Mouse (Mus musculus) adrenal gland, postnatal 25 days (tissue): ENCODE data around the gene Dydc2. TPM values are rescaled to one million over a fixed set of nuclear protein-coding genes. Genes with fewer than 3 reads are reported as not detected.

Experiments
- DNase-seq: peaks from one replicate; pipeline ENCODE4 v3.0.0; 2021; ENCODE audit warnings: mixed read lengths
- total RNA-seq: library from RNA; stranded (reverse); gene quantifications from 2 replicates; pipeline ENCODE4 v1.2.3, GENCODE M21; 2021

Dydc2 gene
- total RNA-seq, 1 experiment from 2014 or later, result 0.94 TPM

DNA sequence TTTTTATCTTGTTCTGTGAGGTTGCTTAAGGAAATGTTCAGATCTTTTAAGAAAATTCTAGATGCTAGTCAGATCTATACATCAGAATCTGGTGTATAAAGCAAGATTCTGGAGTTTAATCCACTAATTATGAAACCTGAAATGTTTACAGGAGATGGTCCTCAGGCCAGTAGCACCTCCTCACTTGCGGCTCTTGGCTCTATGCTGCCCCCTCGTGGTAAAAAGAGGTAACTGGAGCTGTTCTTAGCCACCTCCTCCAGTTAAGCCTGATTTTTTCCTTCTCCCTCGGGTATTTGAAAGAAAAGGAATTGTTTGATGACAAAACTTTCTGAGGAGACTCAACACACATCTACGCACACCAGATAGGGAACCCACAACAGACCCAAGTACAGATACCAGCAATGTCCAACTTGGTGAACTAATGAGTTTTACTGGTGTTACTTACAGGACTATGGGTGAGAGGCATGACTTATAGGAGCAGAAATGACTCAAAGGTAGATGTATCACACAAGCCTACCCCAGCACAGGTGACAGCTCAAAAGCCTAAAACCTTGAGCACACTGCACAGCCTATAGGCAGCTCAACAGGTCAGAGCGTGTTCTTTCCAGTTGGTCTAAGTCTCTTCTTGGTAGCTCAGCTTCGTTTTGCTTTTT, 33.7 kb downstream of the Dydc2 start:
- peak; percentile 63 for DNase-seq

DNA sequence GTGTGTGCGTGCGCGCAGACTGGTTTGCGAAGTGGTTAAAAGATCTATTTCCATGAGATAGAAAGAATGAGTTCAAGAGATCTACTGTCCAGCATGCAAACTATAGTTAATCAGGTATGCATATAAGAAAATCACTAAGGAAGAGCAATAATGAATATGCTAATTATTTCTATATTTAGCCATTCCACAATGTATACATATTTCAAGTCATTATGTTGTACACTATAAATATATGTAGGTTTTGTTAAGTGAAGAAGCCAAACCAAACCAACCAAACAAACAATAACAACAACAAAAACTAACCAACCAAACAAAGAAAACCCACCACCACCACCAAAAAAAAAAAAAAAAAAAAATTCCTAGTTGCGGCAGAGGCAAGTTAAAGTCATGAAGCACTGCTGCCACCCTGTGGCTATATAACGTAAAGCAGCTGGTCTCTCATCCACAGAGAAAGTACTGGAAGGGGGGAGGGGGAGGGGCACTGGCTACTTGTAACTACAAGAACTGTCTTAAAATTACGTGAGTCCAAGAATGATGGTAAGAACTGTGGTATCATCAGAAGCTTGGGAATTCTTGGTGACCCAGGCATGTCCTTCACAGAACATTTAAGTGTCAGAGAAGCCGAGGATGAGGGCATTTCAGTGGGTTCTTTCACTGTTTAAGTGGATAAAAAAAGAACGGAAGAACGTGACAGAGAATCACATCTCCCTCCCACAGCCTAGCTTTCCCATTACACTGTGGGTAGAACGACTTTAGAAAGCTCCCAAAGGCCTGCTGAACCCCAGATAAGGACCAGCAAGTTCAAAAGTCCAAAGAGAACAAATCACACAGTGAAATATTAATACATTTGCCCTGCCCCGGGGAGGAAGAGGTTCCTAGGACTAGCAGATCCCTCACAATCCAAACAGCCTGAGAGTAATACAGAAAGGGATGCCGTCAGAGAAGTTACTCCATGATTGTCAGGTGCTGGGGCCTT, 35.6 kb downstream of the Dydc2 start:
- peak; percentile 71 for DNase-seq

DNA sequence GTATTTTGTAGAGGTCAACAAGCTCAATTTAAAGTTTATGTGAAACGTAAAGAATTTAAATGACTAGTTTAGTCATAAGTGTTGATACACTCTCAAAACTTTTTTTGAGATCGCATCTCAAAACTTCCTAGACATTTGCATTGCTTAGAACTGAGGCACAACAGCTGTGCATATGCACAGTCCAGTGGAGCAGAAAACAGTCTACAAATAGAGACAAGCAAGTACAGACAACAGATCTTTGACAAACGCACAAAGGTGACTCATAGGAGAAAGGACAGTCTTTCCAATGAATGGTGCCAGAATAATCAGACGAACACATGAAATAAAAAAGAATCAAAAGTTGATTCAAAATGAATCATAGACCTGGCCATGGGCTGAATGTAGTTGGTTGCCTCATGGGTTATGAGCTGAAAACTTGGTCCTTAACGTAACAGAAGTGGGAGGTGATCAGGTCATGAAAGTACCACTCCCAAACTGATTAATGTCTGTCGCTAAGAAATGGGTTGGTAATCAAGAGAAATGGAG, 38.0 kb downstream of the Dydc2 start:
- no peak for DNase-seq

DNA sequence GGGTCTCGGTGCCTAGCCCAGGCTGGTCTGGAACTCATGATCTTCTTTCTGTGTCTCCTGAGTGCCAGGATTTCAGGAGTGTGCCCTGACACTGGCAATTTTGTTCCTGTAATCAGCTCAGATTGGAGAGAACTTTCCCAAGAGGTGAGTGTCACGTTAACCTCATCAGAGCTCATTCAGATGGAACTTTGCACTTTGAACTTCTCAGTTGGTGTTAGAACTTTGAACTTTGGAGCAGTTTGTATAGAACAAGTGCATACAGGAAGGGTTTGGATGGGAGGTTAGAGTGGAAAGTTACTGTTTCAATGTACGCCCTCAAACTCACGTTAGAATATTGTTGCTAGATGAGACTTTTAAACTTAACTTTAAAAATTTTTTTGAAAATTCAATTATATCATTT, 39.7 kb downstream of the Dydc2 start:
- no peak for DNase-seq

DNA sequence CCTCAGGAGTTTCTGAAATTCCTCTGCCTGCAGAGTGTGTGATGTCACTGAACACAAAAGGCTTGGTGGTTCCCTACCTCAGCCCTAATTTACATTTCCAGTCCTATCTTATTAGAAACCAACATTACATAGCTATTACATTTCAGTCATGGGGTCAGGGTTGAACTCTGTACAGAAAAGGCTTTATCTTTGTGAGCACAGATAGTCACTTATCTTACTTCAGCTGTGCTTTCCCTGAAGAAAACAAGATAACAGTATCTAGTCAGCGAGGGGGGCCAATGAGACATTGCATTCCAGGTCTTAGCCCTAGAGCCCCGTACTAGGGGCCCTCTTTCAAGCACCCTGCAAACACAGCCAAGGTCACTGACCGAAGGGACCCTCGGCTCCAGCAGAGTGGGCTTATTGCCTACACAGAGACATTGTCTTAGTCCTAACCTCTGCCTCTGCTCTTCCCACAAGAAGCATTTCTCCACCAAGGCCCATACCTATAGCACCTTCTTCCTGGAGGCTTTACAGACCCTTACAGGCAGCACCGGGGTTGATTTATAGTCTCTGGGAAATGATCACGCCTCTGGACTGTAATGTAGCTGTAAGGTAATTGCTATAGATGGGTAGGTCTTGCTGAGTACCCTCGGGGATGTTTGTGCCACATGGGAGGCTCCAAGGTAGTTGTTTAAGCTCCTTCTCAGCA, 43.3 kb downstream of the Dydc2 start:
- no peak for DNase-seq

DNA sequence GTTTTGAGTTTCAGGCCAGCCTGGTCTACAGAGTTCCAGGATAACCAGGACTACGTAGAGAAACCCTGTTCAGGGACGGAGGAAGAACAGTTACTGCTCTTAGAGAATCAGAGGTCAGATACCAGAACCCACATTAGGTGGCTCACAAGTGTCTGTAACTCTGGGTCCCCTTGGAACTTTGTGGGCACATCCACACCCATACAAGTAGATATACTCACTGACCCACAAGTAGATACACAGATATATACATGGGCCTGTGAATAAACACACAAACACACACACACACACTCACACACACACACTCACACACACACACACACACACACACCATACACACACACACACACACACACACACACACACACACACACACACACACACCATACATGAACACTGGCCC, 43.9 kb downstream of the Dydc2 start:
- DNase-seq, result no peak

DNA sequence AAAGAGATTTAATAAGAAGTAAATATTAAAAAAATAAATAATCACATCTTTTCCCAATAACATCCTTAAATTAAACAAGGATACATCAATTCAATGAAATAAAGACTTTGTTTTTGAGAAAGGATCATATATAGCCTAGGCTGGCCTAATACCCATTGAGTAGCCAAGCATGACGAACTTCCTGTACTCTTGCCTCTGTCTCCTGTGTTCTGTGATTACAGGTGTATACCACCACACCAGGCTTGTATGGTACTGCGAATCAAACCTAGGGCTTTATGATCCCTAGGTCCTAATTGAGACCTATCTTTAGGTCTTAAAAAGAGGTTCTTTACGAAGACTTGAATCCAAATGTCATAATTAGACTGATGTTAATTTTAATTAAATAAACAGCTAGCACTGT, 47.8 kb downstream of the Dydc2 start:
- no peak for DNase-seq

DNA sequence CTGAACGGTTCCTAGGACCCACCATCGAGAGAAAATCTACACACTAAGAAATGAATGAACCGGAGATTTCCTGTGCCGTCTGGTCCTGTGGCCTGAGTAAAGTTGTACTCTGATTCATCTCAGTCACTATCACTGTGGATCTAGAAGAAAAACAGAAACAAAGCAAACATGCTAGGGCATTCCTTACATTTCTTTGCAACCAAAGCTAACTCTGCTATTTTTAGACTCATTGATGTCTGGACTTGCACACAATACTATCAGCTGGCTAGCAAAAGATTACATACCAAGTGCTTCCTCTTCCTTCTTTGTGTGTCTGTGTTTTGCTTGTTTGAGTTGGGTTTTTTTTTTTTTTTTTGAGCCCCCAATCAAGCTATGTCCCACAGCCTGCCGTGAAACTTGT, 51.5 kb downstream of the Dydc2 start:
- DNase-seq, result no peak

DNA sequence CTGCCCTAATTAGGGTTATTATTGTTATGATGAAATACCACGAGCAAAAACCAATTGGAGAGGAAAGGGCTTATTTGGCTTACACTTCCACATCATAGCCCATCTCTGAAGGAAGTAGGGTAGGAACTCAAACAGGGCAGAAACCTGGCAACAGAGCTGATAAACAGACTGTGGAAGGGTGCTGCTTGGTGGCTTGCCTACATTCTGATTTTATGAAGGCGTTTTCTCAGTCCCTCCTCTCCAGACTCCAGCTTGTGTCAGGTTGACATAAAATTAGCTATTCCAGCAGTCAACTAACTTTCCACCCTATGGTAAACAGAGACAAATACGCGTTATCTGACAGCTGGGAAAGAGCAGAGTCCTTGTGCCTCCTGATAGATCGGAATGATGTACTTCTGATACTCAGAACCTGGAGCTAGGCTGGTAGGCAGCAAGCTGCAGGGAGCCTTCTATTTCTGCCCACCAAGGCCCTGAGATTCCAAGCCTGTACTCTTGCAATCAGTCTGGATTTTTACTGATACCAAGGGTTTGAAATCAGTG, 54.2 kb downstream of the Dydc2 start:
- no peak for DNase-seq

DNA sequence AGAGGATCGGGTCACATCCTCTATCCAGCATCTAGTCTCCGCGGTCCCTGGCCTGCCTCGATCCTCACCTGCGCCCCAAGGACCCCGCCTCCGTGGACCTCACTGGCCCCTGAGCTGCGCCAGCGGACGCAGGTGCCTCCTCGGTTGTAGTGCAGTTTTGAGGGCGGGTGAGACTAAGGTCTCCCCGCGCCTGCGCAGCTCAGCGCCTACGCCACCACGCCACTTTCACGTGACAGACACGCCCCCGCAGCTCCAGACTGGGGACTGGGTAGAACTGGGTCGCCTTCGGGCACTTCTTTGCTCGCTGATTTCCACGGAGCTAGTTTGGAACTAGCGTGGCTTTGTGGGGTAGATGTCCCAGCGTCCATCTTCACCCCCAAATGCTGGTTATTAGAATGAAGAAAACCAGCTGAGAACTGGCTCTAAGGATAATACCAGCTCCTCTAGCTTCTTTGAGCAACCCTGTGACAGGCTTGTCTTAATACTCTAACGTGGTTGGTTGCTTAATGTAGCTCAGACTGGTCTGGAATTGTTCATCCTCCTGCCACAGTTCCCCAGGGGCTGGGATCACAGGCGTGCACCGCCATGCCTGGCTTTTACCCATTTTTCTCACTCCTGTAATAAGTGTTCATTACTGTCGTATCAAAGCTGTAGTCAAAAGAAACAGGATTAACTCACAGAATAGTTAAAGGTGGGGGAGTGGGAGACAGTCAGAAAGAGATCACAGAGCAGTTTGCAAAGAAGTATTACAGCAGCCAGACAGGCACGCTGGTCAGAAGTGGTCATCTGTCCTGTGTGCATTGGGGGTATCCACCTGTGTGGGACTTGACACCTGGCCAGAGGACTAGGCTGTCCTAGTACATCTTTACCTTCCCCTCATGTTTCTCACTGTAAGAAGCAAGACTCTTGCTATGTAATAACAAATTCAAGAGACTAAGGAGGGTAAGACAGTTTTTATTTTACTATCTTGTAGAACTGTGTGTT, 55.1 kb downstream of the Dydc2 start, which contains the start of gene Fam213a:
Gene Fam213a, minus strand, starts transcription at position 159 of the 984 bp plus-strand sequence.
- DNase-seq, result peak; percentile 93

DNA sequence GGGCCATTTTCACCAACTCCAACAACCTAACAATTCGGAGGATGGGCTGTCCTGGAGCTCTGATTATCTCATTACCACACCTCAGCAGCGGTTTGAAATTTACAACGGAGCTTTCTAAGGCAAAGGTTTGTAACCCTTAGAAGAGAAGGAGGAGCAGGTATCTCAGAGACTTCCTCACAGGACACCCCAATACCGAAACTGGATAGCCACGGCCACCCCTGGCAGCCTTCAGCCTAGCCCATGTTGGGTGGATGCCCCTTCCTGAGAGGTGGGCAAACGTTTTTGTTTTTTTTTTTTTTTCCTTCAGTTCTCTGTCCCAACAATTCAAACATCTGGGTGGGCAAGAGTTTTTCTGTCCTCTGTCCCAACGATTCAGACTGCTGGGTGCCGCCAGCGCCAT, 55.9 kb downstream of the Dydc2 start:
- DNase-seq, result no peak

DNA sequence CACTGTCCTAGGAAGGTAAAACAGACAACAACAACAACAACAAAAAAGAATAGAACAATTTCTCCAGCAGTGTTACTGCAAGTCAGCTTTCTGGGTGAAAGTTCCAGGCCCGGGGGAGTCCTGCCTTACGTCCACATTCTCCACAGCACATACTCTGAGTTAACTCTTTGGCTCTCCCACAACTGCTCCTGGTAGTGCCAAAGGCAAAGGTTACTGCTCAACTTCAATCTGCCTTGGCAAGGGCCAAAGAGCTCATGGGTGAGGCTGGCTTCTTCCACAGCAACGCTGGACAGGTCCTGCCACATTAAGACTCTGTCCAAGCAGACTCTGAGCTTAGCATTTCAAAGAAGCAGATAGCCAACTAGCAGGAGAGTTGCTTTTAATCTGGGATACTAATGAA, 57.1 kb downstream of the Dydc2 start:
- DNase-seq, result no peak

DNA sequence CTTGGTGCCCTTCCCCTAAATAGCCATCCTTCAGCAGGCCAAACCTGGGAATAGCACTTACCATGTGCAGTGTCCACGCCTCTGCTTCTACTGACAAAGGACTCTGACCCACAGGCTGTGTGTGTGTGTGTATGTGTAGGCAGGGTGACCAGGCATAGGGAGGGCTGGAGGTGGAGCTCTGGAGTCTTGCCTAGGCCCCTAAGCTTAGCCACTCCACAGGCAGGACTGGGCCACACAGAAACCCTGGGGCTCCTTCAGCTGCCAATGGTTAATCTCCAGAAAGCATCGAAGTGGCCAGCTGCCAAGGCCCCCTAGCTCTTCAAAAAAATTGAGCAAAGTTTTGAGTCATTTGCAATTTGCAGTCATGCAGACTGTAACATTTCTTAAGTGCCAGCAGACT, 60.9 kb downstream of the Dydc2 start:
- DNase-seq, result peak; percentile 26

DNA sequence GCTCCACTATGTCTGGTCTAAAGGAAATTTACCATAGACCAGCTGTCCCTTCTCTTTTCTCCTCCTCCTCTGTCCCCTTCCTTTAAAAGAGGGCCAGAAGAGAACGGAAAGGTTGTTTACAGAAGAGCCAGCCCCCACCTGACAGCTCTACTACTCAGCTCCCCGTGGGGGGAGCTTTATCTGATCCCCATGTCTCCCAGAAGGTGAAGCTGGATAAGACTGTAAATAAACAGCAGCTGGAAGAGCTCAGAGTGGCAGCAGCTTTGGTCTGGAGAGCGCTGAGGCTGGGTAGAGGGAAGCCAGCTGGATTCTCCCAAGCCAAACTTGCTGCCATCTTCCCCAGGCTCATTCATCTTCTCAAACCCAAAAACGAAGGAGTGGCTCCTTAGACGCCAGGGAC, 61.4 kb downstream of the Dydc2 start:
- no peak for DNase-seq

DNA sequence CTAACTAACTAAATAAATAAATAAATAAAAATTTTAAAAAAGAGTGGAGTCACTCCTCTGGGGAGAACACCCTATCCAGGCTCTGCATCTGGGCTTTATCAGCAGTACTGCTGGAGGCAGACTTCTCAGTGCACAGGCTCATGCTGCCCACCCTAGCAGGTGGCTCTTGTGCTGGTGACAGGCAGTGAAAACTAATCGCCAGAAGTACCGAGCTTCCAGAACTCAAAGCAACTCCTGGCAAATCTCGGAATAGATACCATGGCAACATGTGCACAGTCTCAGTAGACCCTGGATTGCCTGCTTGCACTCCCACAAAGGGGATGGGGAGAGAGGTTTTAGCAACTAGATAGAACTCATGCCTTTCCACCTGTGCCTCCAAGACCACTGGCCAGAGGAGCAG, 62.1 kb downstream of the Dydc2 start:
- DNase-seq, result no peak

DNA sequence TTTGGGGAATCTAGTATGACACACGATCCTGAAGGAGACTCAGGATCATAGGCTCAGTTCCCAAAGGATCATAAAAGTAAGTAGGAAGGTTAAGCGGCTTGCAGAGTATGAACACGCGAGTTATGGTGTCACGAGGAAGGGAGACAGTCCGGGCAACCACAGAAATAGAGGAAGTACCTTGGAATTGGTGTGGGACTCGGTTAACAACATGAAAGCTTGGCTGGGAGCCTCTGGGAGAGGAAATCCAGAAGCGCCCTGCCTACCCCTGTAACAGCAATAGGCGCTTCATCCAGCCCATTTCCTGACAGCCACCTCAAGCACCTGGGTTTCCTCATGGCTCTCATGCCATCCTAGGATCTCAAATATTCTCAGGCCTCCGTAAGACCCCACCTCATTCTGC, 62.7 kb downstream of the Dydc2 start:
- DNase-seq, result no peak

DNA sequence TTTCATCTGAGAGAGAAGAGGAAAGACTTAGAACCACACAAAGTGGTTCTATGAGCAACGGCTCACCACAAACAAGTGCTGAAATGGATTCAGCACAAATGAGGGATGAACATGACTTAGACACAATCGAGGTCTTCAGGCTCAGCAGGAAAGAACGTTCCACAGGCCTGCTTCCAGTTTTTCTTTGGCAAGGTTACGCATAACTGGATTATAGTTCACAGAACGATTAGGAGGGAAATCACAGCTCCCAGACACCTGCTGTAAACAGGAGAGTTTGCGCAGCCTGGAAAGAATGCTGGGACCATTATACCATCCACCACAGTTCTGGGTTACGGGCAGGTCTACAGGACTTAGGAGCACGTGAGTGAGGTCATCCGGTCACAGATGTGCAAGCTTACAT, 63.3 kb downstream of the Dydc2 start:
- DNase-seq, result no peak

DNA sequence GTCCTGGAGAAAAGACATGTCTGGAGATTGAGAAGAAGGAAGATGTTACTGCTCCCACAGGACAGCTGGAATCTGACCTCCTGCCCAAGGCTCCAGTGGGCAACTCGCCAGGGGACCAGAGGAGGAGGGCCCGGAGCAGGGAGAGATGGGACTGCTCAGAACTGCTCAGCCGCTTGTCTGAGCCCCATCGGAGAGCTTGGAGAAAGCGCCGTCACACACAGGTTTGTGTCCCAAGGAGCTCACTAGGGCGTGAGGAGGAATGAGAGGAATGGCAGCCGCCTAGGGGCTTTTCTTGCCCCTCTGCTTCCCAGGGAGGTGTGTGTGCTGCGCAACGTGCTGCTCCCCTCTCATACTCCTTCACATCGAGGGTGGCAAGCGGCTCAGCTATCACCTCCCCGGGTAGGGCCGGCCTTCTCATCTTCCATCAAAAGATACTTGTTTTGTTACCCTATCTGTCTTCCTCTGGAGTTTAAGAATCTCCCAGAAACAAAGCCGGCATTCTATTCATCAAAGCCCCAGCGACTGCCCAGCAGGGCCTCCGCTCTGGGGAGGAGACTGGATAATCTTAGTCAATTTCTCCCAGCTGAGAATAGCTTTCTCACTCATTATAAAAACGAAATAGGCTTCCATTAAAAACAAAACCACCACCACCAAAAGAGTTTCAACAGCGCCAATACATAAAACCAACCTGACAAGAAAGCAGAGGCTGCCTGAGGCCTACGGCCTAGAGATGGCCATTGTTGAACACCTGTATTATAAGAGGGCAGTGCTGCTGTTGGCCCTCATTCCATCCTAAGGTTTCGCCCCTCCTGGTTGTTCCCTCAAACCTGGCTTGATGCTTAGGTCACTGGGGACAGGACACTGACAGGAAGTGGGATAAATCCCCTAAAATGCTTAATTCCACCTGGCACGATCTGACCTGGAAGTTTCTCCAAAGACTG, 64.5 kb downstream of the Dydc2 start:
- DNase-seq, result peak; percentile 76

DNA sequence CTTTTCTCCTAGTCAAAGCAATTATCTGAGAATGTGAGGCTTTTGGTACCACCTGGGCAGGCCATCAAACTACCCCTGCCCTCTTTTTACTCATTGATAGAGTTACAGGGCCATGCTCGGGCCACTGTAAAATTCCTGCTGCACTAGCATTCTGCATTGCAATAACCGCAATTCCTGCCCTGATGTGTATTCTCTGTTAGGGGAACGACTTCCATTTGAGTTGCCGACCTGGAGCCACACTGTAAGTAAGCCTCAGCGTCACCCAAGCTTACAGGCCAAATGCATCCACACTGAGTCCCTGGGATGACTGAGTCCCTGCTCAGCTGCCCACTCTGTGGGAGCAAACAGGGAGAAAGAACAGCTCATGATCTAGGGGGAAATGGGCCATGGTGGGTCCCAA, 67.4 kb downstream of the Dydc2 start:
- no peak for DNase-seq

DNA sequence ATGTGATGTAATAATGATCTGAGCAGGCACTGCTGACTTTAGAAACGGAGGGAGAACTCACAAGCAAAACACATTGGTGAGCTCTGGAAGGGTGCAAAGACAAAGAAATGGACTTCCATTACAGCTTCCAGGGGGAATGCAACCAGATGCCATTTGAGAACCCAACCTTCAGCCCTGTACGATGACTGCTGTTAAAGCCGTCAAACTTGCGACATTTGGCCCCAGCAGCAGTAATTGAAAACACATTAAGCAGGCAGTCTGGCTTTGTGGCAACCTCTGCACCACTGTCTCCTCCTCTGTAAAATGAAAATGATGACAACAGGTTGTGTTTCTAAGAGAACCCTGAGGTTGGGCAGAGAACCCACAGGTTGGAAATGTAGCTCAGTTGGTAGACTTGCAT, 68.2 kb downstream of the Dydc2 start:
- no peak for DNase-seq
